Mouse (Mus musculus) megakaryocyte-erythroid progenitor cell, adult 5-6 weeks (primary cell): ENCODE measurements around the gene Qser1. TPM values are rescaled to one million over a fixed set of nuclear protein-coding genes. Genes with fewer than 3 reads are reported as not detected.

Source experiments
- total RNA-seq, 2 experiments: library from RNA; stranded (forward) in 1 of 2; stranded (reverse) in 1 of 2; fragments of 200-1000, 215-1000 nt in 1 of 2; fragments of >200 nt in 1 of 2; fragmentation: Nextera tagmentation in 1 of 2; gene quantifications; 2 replicates each; pipeline ENCODE4 v1.2.3; 2014 to 2017

Qser1 gene
- total RNA-seq, 2 experiments from 2014 or later, result 3.8 to 28.0 TPM

Other genes starting within 250 kb of the Qser1 start
- gene Cstf3, start 226.2 kb downstream of the Qser1 start, total RNA-seq (2014; fragmentation: Nextera tagmentation), result 47.9 and 53.6 TPM in 2 replicates
- gene Cstf3, start 226.2 kb downstream of the Qser1 start, total RNA-seq (2017), result 22.3 and 30.7 TPM in 2 replicates
- gene Tcp11l1, start 104.6 kb downstream of the Qser1 start, total RNA-seq (2014; fragmentation: Nextera tagmentation), result 2.3 and 3.0 TPM in 2 replicates
- 0.99 and 2.7 TPM in 2 replicates for gene Tcp11l1, start 104.6 kb downstream of the Qser1 start, total RNA-seq (2017)
- gene Pin1rt1, start 100.4 kb downstream of the Qser1 start, total RNA-seq (2014; fragmentation: Nextera tagmentation), result not detected in 2 replicates
- not detected in 2 replicates for gene Pin1rt1, start 100.4 kb downstream of the Qser1 start, total RNA-seq (2017)
- gene Depdc7, start 73.9 kb downstream of the Qser1 start, total RNA-seq (2014; fragmentation: Nextera tagmentation), result not detected in 2 replicates
- 0.84 TPM in 1 of 2 replicates, not detected in the other for gene Depdc7, start 73.9 kb downstream of the Qser1 start, total RNA-seq (2017)
- gene Prrg4, start 33.1 kb upstream of the Qser1 start, total RNA-seq (2014; fragmentation: Nextera tagmentation), result 1.3 TPM in 2 replicates
- 5.2 and 13.1 TPM in 2 replicates for gene Prrg4, start 33.1 kb upstream of the Qser1 start, total RNA-seq (2017)
- not detected in 2 replicates for gene Ccdc73, start 51.0 kb upstream of the Qser1 start, total RNA-seq (2014; fragmentation: Nextera tagmentation)
- 13.9 TPM in 1 of 2 replicates, not detected in the other for gene Ccdc73, start 51.0 kb upstream of the Qser1 start, total RNA-seq (2017)
- gene Eif3m, start 200.3 kb upstream of the Qser1 start, total RNA-seq (2014; fragmentation: Nextera tagmentation), result 374 and 410 TPM in 2 replicates
- 379 and 415 TPM in 2 replicates for gene Eif3m, start 200.3 kb upstream of the Qser1 start, total RNA-seq (2017)